Mouse (Mus musculus): ENCODE results near the gene Crtap.

Gene Crtap

GRCm38 (mm10) chr9:114326011-114326748 is 64.3 kb downstream of the Crtap start:
- no peak for DNase-seq (ENCODE audit: low spot score)

Data from ovary, adult 18-20 months (tissue).